Mouse (Mus musculus) kidney, postnatal 0 days (tissue): ENCODE measurements around the gene Slc25a1. TPM values are rescaled to one million over a fixed set of nuclear protein-coding genes. Genes with fewer than 3 reads are reported as not detected.

ENCODE experiments used
- ATAC-seq: fragments of 200-750 bp; cut with Nextera tagmentation; replicated peaks from 2 replicates; pipeline ENCODE4 v1.8.0; 2017; ENCODE audit warnings: low read depth, moderate number of reproducible peaks, moderate TSS enrichment, moderate library complexity; ENCODE audit not compliant: low FRiP score
- DNase-seq: peaks from one replicate; pipeline ENCODE4 v3.0.0-alpha.2; 2016; ENCODE audit warnings: low spot score
- H3K27ac ChIP-seq: fragments of 300-500 bp; sonication (generic); 2 replicates; pipeline ENCODE4 v1.5.1; 2014; ENCODE audit warnings: mild to moderate bottlenecking
- H3K27me3 ChIP-seq: fragments of 300-500 bp; sonication (generic); 2 replicates; pipeline ENCODE4 v1.6.1; 2014; ENCODE audit warnings: low read length, mixed read lengths; ENCODE audit not compliant: insufficient read depth
- H3K36me3 ChIP-seq: fragments of 300-500 bp; sonication (generic); 2 replicates; pipeline ENCODE4 v1.6.1; 2014; ENCODE audit warnings: low read length, mixed read lengths; ENCODE audit not compliant: insufficient read depth
- H3K4me1 ChIP-seq: fragments of 300-500 bp; sonication (generic); replicated peaks from 2 replicates; pipeline ENCODE4 v1.6.1; 2014; ENCODE audit warnings: antibody characterized with exemption, low read length, mixed read lengths; ENCODE audit not compliant: insufficient read depth
- H3K4me2 ChIP-seq: fragments of 300-500 bp; sonication (generic); 2 replicates; pipeline ENCODE4 v1.6.1; 2014; ENCODE audit warnings: mild to moderate bottlenecking, low read length, moderate library complexity, mixed read lengths
- H3K4me3 ChIP-seq: fragments of 300-500 bp; sonication (generic); replicated peaks from 2 replicates; pipeline ENCODE4 v1.5.1; 2014; ENCODE audit warnings: low read depth, low read length
- H3K9ac ChIP-seq: fragments of 300-500 bp; sonication (generic); 2 replicates; pipeline ENCODE4 v1.6.1; 2014; ENCODE audit warnings: low read depth, low read length
- H3K9me3 ChIP-seq: fragments of 300-500 bp; sonication (generic); replicated peaks from 2 replicates; pipeline ENCODE4 v1.6.1; 2016; ENCODE audit warnings: low read length, inconsistent platforms, mixed read lengths
- CTCF ChIP-seq: IDR thresholded peaks from 2 replicates; pipeline ENCODE4 v1.5.1; 2016; ENCODE audit warnings: antibody characterized with exemption, low read depth, mild to moderate bottlenecking, moderate library complexity
- WGBS: fragments of 180-500 bp; shearing (Covaris S2); extraction: QIAGEN DNeasy Blood & Tissue Kit; methylation state at CpG from one replicate; pipeline ENCODE4 v1.1.7; 2014; 5-methylcytosine and 5-hydroxymethylcytosine counted together
- polyA plus RNA-seq: library from polyadenylated mRNA; unstranded; fragments of >200 nt; fragmentation: Nextera tagmentation; extraction: Ambion mirVana; gene quantifications from 2 replicates; pipeline ENCODE4 v1.2.1, GENCODE M21; 2015

The Slc25a1 gene
- polyA plus RNA-seq, 1 experiment from 2014 or later: 116 TPM

GRCm38 (mm10) chr16:17936776-17937175 lies 8.8 kb upstream of the Slc25a1 start:
- no peak overlapping the region for H3K27ac ChIP-seq
- no peak overlapping the region for H3K9ac ChIP-seq
- ATAC-seq (no peak), DNase-seq (no peak)
- H3K4me2 ChIP-seq: no peak overlapping the region
- no peaks in the 10 kb centered on the region for H3K27me3 ChIP-seq
- H3K4me3 ChIP-seq: no peak overlapping the region
- TF ChIP-seq CTCF: no peak
- no peaks in the 10 kb centered on the region for H3K4me1 ChIP-seq
- 82% methylated on average over 10 of the region's 10 CpGs for WGBS
- H3K9me3 ChIP-seq: no peaks in the 10 kb centered on the region
- H3K36me3 ChIP-seq: no peaks in the 10 kb centered on the region

DNA sequence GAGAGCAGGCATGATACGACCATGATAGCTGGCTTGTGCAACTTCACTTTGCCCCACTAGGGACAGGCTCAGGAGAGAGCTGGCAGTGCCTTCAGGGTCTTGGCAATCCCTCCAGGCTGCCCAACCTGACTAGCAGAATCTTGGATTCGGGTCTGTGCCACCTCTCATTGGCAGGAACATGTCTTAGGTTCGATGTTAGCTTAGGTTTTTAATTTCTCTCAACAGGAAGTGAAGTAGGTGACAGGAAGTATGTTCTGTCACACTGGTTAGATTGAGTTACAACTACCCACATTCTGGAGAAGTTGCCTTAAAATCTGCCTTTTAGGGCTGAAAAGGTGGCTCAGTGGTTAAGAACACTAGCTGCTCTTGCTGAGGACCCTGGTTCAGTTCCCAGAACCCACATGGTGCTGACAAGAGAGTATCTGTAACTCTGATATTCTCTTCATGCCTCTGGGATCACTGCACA lies 6.5 kb upstream of the Slc25a1 start:
- no peak for ATAC-seq
- 56% methylated on average over 3 of the region's 3 CpGs for whole genome bisulfite sequencing

DNA sequence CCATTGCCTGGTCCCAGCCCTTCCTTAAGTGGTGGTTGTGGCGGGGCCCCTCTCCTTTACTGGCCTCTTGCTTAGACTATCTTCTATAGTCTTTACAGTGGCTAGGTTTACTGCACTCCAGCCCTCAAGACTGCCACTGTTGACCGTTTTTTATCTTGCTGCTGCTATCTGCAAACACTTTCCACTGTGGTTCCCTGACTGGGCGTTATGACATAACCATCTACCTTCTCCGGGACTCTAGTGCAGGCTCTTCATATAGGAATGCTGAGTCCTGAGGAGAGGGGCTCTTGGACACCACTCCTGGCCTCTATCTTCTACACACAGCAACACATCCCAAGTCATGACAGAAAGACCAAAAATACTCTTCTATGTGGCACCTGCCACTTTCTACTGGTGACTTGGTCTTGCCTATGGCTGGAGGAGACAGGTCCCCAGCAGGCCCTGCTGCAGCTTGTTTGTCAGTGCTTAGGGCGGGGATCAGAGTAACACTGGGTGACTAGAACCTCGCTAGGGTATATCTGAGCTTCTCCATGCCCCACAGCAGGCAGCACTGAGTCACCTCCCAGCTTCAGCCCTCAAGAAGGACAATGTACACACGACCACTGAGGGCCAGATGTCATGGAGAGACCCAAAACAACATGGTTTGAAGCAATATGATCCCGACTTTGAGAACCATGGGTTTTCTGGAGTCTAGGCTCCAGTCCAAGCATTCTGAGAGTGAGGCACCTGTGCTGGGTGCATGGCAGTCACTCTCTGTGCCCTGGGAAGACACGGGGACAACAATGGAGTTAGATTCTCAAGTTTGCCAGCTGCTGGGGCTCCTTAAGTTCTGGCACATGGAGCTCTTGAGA lies 5.8 kb upstream of the Slc25a1 start:
- Histone ChIP-seq H3K36me3 (no peaks in the 10 kb centered on the region), H3K27ac (no peak overlapping the region), H3K4me1 (no peaks in the 10 kb centered on the region), H3K9ac (no peak overlapping the region), H3K9me3 (no peaks in the 10 kb centered on the region), H3K27me3 (no peaks in the 10 kb centered on the region), H3K4me2 (no peak overlapping the region), H3K4me3 (no peak overlapping the region)
- 73% methylated on average over 9 of the region's 9 CpGs for WGBS
- no peak for DNase-seq
- no peak for TF ChIP-seq CTCF
- ATAC-seq: no peak

More for the DNA sequence above, 6.5 kb upstream of the Slc25a1 start:
- Histone ChIP-seq H3K27ac (no peak overlapping the region), H3K4me3 (no peak overlapping the region), H3K9ac (no peak overlapping the region), H3K4me2 (no peak overlapping the region), H3K9me3 (no peaks in the 10 kb centered on the region), H3K27me3 (no peaks in the 10 kb centered on the region), H3K36me3 (no peaks in the 10 kb centered on the region), H3K4me1 (no peaks in the 10 kb centered on the region)
- no peak for DNase-seq
- TF ChIP-seq CTCF: no peak

DNA sequence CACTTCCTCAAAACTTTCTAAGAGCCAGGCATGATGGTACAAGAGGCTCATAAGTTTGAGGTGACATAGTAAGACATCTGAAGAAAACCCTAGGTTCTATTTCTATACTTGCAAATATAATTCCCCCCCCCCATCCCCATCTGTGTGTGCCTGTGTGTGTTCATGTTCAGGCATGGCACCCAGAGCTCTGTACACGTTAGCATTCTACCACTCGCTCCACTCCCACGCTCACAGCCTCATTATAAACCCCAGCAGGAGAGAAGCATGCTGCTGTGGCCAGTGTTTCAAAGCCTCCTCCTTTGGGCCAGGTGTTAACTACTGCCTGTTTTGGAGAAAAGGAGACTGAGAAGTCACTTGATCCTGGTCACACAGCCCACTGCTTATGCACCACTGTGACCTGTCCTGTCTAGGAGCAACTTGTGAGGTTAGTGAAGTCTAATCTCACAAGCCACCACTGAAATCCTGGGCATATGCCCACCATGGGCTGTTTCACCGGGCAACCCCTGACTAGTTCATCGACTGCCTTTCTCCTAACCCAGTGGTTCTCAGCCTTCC lies 4.0 kb upstream of the Slc25a1 start:
- Histone ChIP-seq H3K4me1 (no peaks in the 10 kb centered on the region), H3K27ac (no peak overlapping the region), H3K36me3 (no peaks in the 10 kb centered on the region), H3K9me3 (no peaks in the 10 kb centered on the region), H3K9ac (no peak overlapping the region), H3K27me3 (no peaks in the 10 kb centered on the region), H3K4me3 (no peak overlapping the region), H3K4me2 (no peak overlapping the region)
- DNase-seq (no peak), ATAC-seq (no peak)
- WGBS: 57% methylated on average over 5 of the region's 5 CpGs
- TF ChIP-seq CTCF: no peak

GRCm38 (mm10) chr16:17929631-17930030 lies 1.6 kb upstream of the Slc25a1 start:
- Histone ChIP-seq H3K4me2 (no peak overlapping the region), H3K4me1 (no peaks in the 10 kb centered on the region), H3K9ac (no peak overlapping the region), H3K27me3 (no peaks in the 10 kb centered on the region), H3K4me3 (no peak overlapping the region), H3K9me3 (no peaks in the 10 kb centered on the region), H3K36me3 (0 out of 2 replicates have a peak, but pooled peaks cover 6% of the 10 kb centered on the region), H3K27ac (no peak overlapping the region)
- 64% methylated on average over 2 of the region's 2 CpGs for WGBS
- no peak for ATAC-seq
- no peak for TF ChIP-seq CTCF
- no peak for DNase-seq

- no peaks in the 10 kb centered on the region for H3K27me3 ChIP-seq
- no peak for TF ChIP-seq CTCF
- peak overlapping the region; percentile 94; the same call in 1 of the 2 replicates for H3K27ac ChIP-seq
- H3K4me2 ChIP-seq: no peak overlapping the region
- H3K4me1 ChIP-seq: no peaks in the 10 kb centered on the region
- H3K36me3 ChIP-seq: 0 out of 2 replicates have a peak, but pooled peaks cover 6% of the 10 kb centered on the region
- H3K9ac ChIP-seq: no peak overlapping the region
- 40% methylated on average over 2 of the region's 2 CpGs for whole genome bisulfite sequencing
- H3K9me3 ChIP-seq: no peaks in the 10 kb centered on the region
- DNase-seq (no peak), ATAC-seq (no peak)
- H3K4me3 ChIP-seq: no peak overlapping the region
Observed at GRCm38 (mm10) chr16:17929211-17929610, 1.2 kb upstream of the Slc25a1 start.
